Mouse (Mus musculus) myocyte (in vitro differentiated cells): ENCODE measurements around the gene Clec16a.

Experiments used
- MAX ChIP-seq: IDR thresholded peaks from one replicate; pipeline ENCODE4 v1.6.1; 2011; ENCODE audit warnings: low read depth, mild to moderate bottlenecking, control low read depth
- MYOD1 ChIP-seq, 3 experiments: IDR thresholded peaks; one replicate each; pipeline ENCODE4 v1.6.1; 2011; ENCODE audit warnings: control low read depth in 2 of 3, low read depth in 2 of 3, mild to moderate bottlenecking in 2 of 3, moderate library complexity in 1 of 3; ENCODE audit not compliant: insufficient read length in 2 of 3, control insufficient read depth in 1 of 3
- MYOG ChIP-seq, 3 experiments: IDR thresholded peaks; one replicate each; pipeline ENCODE4 v1.6.1; 2011; ENCODE audit warnings: control low read depth in 2 of 3, low read depth in 2 of 3, mild to moderate bottlenecking in 2 of 3; ENCODE audit not compliant: insufficient read length in 2 of 3, control insufficient read depth in 1 of 3, insufficient read depth in 1 of 3
- POLR2A ChIP-seq: IDR thresholded peaks from one replicate; pipeline ENCODE4 v1.6.1; 2011; ENCODE audit warnings: low read depth, mild to moderate bottlenecking, control low read depth, moderate library complexity; ENCODE audit not compliant: insufficient read length
- POLR2AphosphoS2 ChIP-seq: IDR thresholded peaks from one replicate; pipeline ENCODE4 v1.6.1; 2011; ENCODE audit warnings: low read depth, control low read depth; ENCODE audit not compliant: insufficient read length
- SRF ChIP-seq: IDR thresholded peaks from one replicate; pipeline ENCODE4 v1.6.1; 2011; ENCODE audit warnings: low read depth; ENCODE audit not compliant: control insufficient read depth, insufficient read length
- TCF12 ChIP-seq: IDR thresholded peaks from one replicate; pipeline ENCODE4 v1.6.1; 2011; ENCODE audit warnings: mild to moderate bottlenecking, control low read depth; ENCODE audit not compliant: poor library complexity, insufficient read depth, severe bottlenecking
- USF1 ChIP-seq: IDR thresholded peaks from one replicate; pipeline ENCODE4 v1.6.1; 2011; ENCODE audit warnings: low read depth, mild to moderate bottlenecking, control low read depth, moderate library complexity

GRCm38 (mm10) chr16:10570708-10571107, 25.6 kb downstream of the Clec16a start:
- TF ChIP-seq POLR2AphosphoS2 (no peak), POLR2A (no peak), MAX (no peak), MYOG (IDR thresholded peaks at IDR 0.05; ENCODE audit: control insufficient read depth in 1 of 3, insufficient read depth in 1 of 3, insufficient read length in 2 of 3, low read depth in 2 of 3) (no peak), TCF12 (no peak), MYOD1 (IDR thresholded peaks at IDR 0.05; ENCODE audit: control insufficient read depth in 1 of 3, insufficient read length in 2 of 3, low read depth in 2 of 3) (no peak), SRF (no peak), USF1 (no peak)
